Mouse (Mus musculus) bone marrow macrophage, adult 2 months (primary cell): ENCODE measurements at regions not wholly inside any gene's neighbourhood (a gene's known extent, or its start where the extent isn't known, plus 50 kb on each side); places are given as distances from the start of the nearest gene placed in this dataset.
A peak's percentile ranks its signal among the peaks of the same experiment; 100 is the strongest.
"Not testable (repeated sequence)": the region's sequence is repeated elsewhere in the genome, so short reads cannot be mapped to it uniquely, and the experiment has no call there.

Source experiments
- H3K27ac ChIP-seq: 2 replicates; pipeline ENCODE4 v1.5.1; 2012; ENCODE audit warnings: low read depth, low read length; ENCODE audit not compliant: insufficient read depth
- H3K4me1 ChIP-seq: 2 replicates; pipeline ENCODE4 v1.6.1; 2012; ENCODE audit warnings: low read length; ENCODE audit not compliant: control insufficient read depth, insufficient read depth
- H3K4me3 ChIP-seq: 2 replicates; pipeline ENCODE4 v1.5.1; 2012; ENCODE audit warnings: mild to moderate bottlenecking, low read length, moderate library complexity; ENCODE audit not compliant: insufficient read depth
- CTCF ChIP-seq: IDR thresholded peaks from 2 replicates; pipeline ENCODE4 v1.5.1; 2012; ENCODE audit warnings: low read depth, mild to moderate bottlenecking, low read length, moderate library complexity
- POLR2A ChIP-seq: IDR thresholded peaks from 2 replicates; pipeline ENCODE4 v1.6.1; 2012; ENCODE audit warnings: mild to moderate bottlenecking, low read depth, low read length, borderline replicate concordance

DNA sequence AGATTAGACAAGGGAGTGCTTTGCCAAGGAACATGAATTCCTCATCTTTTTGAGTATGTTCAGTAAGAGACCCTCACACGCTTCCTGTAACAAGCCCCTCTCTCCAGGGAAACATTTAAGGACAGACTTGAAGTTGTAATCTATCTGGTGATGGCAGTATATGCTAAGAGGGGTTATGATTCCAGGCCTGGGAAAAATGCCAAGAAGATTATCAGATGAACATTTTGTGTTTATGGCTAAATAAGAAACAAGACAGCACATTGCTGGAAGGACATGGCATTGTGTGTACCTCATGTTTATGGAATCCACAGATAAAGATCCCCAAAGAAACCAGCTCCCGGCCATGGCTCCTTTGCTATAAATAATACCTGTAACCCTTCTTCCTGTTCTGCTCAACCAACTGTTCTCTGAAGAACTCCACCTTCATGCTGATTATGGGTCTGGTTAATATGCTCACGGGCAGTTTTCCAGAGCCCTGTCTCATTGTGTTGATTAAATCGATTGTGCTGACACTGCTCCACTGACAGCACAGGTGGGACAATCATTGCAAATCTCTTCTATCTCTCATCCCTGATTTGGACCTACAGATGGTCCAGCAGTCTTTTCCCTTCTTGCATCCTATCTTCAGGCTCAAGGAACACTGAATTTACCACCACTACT, 327.7 kb downstream of the Abcc12 start:
- TF ChIP-seq CTCF (no peak), POLR2A (no peak)
- no peaks in the 10 kb centered on the region for H3K4me1 ChIP-seq
- no peak overlapping the region for H3K27ac ChIP-seq
- no peak overlapping the region for H3K4me3 ChIP-seq

DNA sequence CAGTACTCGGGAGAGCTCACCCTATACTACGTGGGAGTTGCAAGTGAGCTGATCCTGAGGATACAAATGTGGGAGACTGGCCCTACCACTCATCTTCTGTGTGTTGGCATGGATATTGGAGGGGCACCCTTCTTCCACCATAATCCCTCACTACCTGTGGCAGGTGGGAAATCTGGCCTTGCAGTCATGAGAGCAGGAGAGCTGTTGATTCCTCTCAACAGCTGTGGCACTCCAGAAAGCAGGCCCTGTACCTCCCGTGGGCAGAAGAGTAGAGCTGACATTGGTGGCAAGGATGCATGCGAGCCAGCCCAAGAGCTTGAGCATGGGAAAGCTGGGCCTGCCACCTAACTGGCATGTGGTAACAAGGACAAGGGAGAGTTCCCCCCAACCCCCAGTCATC, 345.8 kb downstream of the Abcc12 start:
- Histone ChIP-seq H3K27ac (no peak overlapping the region), H3K4me1 (no peaks in the 10 kb centered on the region), H3K4me3 (no peak overlapping the region)
- TF ChIP-seq CTCF = no peak
- no peak for TF ChIP-seq POLR2A

GRCm38 (mm10) chr8:86231994-86232393, 348.5 kb downstream of the Abcc12 start:
- H3K4me3 ChIP-seq, H3K4me1 ChIP-seq, H3K27ac ChIP-seq: not testable (repeated sequence)

- no peak overlapping the region for H3K4me3 ChIP-seq
- no peak for TF ChIP-seq POLR2A
- no peak for TF ChIP-seq CTCF
- no peaks in the 10 kb centered on the region for H3K4me1 ChIP-seq
These were observed 355.6 kb downstream of the Abcc12 start for GRCm38 (mm10) chr8:86224851-86225250.

DNA sequence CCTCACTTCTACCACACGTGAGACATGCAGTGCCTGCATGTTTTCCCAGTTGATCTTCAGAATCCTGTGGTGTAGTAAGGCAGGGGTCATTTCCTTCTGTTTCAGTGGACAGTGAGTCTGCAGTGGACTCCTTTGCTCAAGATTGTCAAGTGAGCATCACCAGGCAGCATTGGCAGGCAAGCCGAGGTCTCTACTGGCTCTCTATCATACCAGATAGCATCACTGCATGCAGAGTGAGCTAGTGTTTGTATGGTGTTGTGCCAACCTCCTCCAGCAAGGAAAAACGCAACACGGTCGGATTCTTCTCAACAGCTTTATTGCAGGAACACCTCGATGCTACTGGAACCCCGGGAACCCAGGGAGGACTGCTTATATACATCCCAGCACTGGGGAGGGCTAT, 357.8 kb downstream of the Abcc12 start:
- H3K4me3 ChIP-seq = no peak overlapping the region
- TF ChIP-seq POLR2A (no peak), CTCF (no peak)
- no peaks in the 10 kb centered on the region for H3K4me1 ChIP-seq
- no peak overlapping the region for H3K27ac ChIP-seq

More at GRCm38 (mm10) chr8:86224851-86225250, 355.6 kb downstream of the Abcc12 start:
- no peak overlapping the region for H3K27ac ChIP-seq

- Histone ChIP-seq H3K27ac (no peak overlapping the region), H3K4me3 (no peak overlapping the region), H3K4me1 (no peaks in the 10 kb centered on the region)
- TF ChIP-seq POLR2A (no peak), CTCF (no peak)
These were observed 358.3 kb downstream of the Abcc12 start for GRCm38 (mm10) chr8:86222228-86222627.

DNA sequence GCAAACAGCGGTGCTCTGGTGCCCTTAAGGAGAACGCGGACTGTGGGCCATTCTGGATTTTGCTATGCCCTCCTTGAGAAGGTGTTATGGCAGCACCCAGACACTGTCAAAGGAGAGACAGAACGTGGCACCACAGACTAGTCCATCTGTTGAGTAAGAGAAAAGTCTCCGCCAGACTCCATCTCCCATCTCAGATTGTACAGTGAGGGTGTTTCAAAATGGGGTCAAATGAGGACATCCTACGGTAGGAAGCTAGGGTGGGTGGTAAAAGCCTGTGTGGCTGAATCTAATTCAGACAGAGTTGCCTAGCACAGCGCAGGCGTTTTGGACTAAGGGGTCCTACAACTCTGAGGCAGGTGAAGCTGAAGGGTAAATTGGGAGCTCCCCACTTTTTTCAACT, 366.1 kb downstream of the Abcc12 start:
- Histone ChIP-seq H3K4me3 (no peak overlapping the region), H3K27ac (no peak overlapping the region), H3K4me1 (no peaks in the 10 kb centered on the region)
- TF ChIP-seq POLR2A (no peak), CTCF (no peak)

DNA sequence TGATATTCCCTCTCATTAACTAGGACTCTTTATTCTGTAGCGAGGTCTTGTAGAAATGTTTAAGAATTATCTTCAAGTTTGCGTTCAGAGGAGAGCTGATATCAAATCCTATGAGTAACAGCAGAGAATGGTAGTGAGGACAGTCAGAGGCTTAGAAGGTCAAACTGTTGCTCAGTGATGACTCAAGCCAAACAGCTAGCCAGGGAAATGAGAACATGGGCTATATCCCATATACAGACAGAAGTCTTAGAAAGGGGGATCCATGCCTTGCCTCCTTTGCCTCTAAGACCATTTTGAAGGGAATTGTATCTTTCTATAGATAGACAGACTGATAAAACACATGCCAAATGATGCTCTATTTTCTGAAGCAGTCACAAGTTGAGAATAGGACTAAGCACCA, 368.0 kb downstream of the Abcc12 start:
- H3K27ac ChIP-seq = no peak overlapping the region
- H3K4me1 ChIP-seq = peaks cover 6% of the 10 kb centered on the region
- no peak for TF ChIP-seq POLR2A
- TF ChIP-seq CTCF = no peak
- no peak overlapping the region for H3K4me3 ChIP-seq

DNA sequence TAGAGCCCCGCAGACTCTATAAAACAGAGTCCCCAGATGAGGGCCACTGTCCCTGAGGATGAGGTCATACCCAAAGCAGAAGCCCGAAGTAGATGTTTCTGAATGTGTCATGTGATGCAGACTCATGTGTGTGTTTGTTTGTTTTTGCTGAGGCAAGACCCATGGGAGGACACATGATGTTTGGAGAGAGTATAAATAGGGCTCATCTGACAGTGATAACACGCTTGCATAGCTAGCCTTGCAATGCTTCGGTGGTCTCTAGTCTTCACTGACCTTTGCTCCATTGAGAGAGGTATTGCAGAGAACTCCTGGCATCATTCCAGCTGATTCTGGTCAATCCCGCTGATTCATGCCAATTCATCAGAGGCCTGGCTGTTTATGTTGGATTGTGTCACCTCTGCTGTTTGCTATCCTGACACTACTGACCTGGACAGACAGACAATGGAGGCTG, 368.1 kb downstream of the Phkb start:
- peaks cover 6% of the 10 kb centered on the region for H3K4me1 ChIP-seq
- H3K4me3 ChIP-seq = no peak overlapping the region
- TF ChIP-seq CTCF (no peak), POLR2A (no peak)
- H3K27ac ChIP-seq = peak overlapping the region; percentile 21; the same call in 1 of the 2 replicates

DNA sequence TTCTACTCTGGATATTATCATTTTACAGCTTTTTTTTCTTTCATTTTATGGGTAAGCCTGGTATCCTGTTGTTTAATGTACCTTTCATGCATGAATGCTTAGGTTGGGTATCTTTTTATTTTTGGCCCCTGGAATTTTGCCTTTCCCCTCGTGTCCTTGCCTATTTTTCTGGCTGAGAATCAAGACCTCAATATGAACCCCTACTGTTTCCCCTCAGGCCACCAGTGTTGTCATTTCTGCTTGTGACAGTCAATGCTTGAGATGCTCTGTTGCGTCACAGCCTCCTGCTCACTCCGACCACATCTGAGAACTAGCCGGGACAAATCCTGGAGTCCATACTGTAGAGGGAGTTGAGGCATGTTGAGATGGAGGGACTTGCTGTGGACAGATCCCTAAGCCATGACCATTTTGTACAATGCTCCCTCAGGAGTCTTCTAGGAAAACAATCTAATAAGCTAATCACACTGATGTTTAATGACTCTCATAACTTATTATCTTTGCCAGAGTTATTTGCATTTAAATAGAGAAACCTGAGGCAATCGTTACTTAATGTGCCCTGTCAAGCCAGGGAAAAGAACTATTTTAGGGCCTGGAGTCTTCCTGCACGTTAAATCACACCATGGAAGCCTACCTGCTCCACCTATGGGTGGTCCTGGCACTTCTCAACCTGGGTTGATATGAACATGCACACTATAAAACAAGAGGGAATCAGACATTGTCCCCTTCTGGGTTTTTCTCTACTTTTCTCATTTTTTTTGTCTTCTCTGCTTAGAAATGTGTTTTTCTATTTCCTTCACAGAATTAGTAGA, 363.9 kb downstream of the Phkb start:
- TF ChIP-seq POLR2A = no peak
- TF ChIP-seq CTCF = no peak
- H3K4me3 ChIP-seq = no peak overlapping the region
- peaks cover 6% of the 10 kb centered on the region for H3K4me1 ChIP-seq
- no peak overlapping the region for H3K27ac ChIP-seq

GRCm38 (mm10) chr8:86203107-86203506, 362.3 kb downstream of the Phkb start:
- H3K27ac ChIP-seq = no peak overlapping the region
- H3K4me1 ChIP-seq = no peaks in the 10 kb centered on the region
- no peak overlapping the region for H3K4me3 ChIP-seq
- TF ChIP-seq POLR2A (no peak), CTCF (no peak)
